Mouse (Mus musculus) cerebellum, postnatal 4 days (tissue): ENCODE measurements around the gene Vat1l.

Source experiments
- DNase-seq, 2 experiments: peaks; one replicate each; pipeline ENCODE4 v3.0.0; 2022; ENCODE audit warnings: low spot score in 2 of 2, mixed read lengths in 1 of 2

Gene Vat1l

GRCm38 (mm10) chr8:114205221-114205901, at the start of gene Vat1l:
Gene Vat1l, plus strand, starts transcription at chr8:114205612.
- peak; percentile 29 to 48 for DNase-seq

DNA sequence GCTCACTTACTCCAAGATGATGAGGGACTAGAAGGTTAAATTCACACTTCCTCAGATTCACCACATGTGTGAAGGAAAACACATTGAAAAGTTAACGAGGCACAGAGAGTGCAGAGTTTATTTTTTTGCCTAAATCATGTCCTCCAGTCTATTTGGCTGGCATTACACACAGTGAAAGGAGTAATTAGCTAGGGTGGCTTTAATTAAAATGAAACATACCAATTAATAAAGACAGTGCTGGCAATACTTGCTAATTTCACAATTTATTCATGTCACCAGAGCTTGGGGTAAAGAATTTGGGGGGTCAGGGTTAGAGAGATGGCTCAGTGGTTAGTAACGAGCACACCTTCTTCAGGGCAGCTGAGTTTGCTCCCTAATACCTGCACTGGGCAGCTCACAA, 46.8 kb upstream of the Vat1l start:
- DNase-seq: no peak

DNA sequence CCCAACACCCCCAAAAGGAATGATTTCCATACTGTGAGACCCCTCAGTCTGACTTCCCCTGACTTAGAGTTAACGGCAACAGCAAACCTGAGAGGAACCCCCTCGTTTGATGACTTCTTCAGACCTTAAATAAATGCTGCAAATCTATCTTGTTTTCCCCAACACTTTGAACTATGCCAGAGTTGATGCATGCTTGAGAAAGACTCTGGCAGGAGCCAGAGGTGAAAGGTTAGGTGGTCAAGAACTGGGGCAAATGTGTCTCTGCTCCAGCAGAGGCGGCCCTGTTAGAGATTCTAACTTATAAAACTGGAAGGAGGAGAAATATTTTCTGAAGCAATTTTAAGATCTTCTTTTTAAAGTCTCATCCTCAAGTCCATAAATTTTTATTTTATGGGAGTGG, 45.7 kb upstream of the Vat1l start:
- no peak for DNase-seq

DNA sequence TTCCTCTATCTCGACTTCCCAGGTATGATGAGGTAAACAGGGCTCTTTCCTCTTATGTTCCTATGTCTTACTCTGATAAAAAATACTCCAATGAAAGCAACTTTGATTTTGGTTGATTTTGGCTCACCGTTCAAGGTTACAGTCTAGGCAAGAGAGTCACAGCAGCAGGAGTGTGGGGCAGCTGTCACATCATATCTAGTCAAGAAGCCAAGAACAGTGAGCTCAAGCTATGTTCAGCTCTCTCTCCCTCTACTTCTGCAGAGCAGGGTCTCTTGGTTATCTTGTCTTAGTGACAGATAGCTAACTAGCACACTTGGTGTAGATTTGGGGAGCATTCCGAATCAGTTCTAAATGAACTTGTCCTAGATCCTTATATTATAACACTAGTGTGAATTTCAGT, 41.5 kb upstream of the Vat1l start:
- no peak for DNase-seq

DNA sequence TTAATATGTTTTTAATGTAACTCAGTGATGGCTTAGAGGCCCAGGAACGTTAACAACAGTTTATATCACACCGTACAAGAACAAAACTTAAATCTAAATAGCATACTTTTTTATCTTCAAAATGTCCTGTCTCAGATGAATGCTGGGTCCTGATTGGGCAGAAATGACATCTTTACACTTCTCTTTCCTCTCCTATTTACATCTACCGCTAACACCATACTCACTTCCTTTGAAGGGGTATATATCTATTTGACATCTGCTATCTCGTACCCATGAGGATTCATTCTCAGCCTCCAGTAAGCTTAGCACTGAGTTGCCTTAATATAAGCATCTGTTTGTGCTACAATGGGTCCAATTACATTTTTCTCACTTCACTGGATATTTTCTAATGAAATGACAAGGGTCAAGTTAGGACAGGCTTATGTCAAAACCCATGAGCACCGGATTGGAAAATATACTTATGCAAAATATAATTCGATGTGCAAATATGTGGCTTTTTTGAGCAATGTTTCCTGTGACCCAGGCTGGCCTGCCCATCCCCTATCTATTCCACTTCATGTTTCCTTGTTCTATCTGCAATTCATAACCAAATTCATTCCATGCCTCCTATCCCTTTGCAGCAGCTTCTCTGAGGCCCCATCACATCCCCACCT, 40.8 kb upstream of the Vat1l start:
- DNase-seq: no peak

DNA sequence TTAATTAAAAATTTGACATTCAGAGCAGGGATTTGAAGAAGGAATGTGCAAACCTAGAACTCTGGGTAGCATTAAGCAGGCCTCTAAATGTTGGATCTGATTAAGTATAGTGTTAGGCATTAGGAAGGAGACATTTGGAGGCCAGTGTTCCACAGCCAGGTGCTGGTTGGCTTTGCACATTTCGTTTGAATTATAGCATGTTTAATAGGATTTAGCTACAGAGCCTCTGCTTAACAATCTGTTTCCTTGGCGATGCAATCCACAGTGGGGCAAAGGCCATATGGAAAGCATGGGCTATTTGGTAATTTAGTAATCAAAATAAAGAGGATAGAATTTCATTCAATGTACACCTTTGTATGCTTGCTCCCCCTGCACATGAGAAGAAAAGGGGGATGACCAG, 39.7 kb upstream of the Vat1l start:
- no peak for DNase-seq

DNA sequence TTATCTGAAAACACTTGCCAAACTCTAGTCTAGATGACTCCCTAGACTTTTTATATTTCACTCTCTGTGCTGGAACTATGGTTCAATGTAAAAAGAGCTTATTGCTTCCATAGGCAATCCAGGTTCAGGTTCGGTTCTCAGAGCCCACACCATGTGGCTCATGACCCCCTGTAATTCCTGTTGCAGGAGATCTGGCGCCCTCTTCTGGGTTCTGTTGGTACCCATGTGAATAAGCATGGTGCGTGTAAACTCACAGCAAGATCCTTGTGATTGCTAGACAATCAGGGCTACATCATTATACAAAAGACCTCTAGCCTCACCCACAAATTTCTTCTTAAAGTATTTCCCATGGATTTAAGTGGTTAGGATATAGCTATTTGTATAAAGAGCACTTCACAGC, 28.7 kb upstream of the Vat1l start:
- no peak for DNase-seq

DNA sequence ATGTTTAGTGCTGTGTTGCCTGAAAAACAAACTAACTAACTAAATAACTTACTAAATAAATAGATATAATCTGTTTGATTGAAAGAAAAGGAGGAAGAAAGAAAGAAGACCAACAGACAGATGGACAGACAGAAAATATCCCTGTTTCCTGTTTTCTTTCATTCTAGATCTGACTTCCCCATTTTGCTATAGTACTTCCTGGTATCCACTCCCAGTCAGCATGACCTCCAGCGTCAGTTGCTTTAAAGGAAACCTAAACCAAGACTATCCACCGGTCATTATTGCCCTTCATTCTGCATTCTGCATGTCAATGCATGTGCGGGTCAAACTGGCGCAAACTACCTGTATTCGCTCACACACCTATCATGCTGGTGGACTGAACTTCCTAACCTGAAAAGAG, 12.1 kb upstream of the Vat1l start:
- no peak for DNase-seq

GRCm38 (mm10) chr8:114198990-114199389, 6.4 kb upstream of the Vat1l start:
- no peak for DNase-seq

GRCm38 (mm10) chr8:114206421-114206983, 1.1 kb downstream of the Vat1l start:
- no peak for DNase-seq

DNA sequence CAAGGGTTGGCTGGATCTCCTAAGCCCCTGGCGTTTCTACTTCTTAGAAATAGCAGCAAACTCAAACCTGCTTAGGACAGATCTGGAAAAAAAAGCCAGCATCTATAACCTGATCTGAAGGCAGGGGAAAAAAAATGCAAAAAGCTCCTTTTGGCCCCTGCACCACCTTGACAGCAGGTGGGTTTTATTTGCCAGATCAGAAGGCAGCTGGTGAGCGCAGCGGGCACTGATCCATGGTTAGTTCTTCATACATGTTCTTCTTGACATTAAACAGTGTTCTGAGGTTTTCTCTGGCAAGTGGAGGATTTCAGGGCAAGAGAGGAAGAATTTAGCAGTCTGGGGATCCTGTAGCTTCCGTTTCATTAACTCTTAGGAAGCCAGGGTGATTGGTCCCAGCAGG, 1.6 kb downstream of the Vat1l start:
- DNase-seq: no peak

DNA sequence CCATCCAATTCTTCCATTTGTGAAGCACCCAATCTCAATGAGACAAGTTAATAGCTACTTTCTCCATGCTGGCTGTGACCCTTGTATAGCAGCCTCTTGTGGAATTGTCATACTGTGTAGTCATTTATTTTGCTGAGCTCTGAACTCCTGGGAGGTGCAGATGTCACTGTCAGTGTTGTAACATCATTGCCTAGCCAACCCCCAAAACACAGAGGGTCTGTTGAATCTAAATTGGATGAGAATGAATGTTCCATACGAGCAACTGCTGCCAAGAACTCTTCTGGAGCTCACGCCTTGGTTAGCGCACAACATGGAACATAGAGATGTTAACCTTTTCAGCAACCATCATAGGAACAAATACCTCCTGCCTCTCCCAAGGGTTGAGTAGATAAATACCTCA, 15.4 kb downstream of the Vat1l start:
- no peak for DNase-seq

- no peak for DNase-seq
These were observed 16.6 kb downstream of the Vat1l start for GRCm38 (mm10) chr8:114222001-114222400.

DNA sequence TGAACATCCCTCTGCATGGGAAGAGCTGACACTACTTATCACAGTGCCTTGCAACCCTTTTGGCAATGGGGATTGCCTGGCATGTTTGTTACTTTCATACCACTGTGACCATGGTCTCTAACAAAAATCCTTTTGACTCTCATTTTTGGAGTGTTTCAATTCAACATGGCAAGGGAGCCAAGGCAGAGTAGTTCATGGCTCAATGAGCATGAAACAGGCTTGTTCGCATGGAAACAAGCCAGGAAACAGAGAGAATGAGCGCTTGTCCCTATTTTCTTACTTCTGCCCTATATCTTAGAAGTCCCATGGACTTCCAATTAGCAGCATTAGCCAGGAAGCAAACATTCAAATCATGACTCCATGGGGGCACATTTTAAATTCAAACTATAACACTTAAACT, 18.6 kb downstream of the Vat1l start:
- peak in 1 of 2 experiments; percentile 23 for DNase-seq

- no peak for DNase-seq
These were observed 46.1 kb downstream of the Vat1l start for GRCm38 (mm10) chr8:114251321-114252065.

- peak; percentile 20 to 67 for DNase-seq
These were observed 53.3 kb downstream of the Vat1l start for GRCm38 (mm10) chr8:114258685-114259084.

- DNase-seq: peak in 1 of 2 experiments; percentile 14
These were observed 54.4 kb downstream of the Vat1l start for GRCm38 (mm10) chr8:114259713-114260355.

DNA sequence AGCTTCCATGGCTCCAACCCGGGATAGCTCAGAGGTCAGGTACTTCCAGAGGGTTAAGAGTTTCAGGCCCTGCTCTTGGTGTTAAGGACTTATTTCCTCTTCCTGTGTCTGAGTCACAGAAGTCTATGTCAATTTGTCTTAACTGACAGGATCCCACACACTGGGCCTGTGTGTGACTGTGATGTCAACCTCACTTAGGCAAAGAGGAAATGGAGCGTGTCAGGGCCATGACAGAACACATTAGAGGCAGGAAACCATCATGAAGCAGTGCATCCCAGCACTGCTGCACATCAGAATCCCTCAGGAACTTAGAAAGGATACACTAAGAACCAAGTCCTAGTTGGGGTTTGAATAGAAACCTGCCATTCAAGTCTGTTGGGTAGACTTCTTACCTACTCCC, 56.9 kb downstream of the Vat1l start:
- DNase-seq: no peak

GRCm38 (mm10) chr8:114274558-114274957, 69.1 kb downstream of the Vat1l start:
- DNase-seq: no peak

DNA sequence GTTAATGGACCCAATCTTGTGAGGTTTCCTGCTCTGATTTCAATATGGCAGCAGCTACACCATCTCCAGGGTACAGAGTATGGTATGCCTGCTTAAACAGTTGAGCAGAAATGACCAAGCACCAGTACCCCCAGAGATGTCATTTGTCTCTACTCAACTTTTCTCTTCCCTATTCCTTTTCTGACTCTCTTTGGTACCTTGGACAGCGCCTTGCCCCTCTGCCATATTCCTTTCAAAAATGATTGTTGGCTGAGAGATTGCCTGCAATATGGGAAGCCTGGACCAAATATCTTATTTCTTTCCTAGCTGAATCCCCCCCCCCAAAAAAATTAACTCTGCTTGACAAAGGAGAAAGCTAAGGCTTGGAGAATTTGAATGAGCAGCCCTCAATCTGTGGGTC, 75.7 kb downstream of the Vat1l start:
- no peak for DNase-seq

DNA sequence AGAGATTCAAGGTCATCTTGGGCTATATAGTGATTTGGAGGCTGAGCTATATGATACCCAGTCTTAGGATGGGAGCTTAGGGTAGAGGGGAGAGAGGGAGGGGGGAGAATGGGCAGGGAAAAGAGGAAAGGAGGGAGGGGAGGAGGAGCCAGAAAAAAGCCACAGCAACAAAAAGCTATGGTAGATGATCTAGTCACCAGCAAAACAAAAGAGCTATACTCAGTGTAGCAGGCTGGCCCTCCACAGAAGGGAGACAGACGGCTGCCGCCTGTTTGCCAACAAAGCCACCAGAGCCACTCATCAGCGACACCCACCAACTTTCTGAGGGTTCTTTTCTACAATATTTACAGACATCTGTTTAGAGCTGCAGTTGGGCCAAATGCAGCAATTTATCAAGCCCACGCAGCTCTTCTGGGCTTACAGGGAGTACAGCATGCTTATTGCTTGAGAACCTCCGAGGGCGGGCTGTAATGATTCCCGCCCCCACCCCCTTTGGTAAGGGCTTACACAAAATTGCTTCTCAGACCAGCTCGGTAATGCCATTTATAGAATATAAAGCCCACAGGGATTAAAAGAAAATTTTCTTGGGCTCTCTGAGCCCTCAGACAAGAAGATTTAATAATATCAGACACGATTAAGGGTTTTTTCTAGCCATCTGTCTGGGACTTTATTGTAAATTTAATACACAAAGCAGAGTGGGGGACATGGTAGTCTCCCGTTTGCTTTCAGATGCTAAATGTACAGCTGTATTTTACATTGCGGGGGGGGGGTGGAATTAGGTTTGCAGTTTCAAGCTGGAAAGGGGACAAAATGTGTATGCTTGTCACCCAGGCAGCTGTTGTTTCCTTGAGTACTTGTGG, 89.7 kb downstream of the Vat1l start:
- peak; percentile 26 to 38 for DNase-seq
